Mouse (Mus musculus) Patski (cell line): ENCODE measurements around the gene Nr2f6. TPM values are rescaled to one million over a fixed set of nuclear protein-coding genes. Genes with fewer than 3 reads are reported as not detected.

Experiments used
- ATAC-seq: fragments of 100-300 bp; one replicate; pipeline ENCODE4 v1.8.0; 2021
- CTCF ChIA-PET: fragments of 350-600 bp; sonication (Branson Sonifier 250); formaldehyde crosslinking; loops from one replicate; lab custom pipeline; 2022; ENCODE audit warnings: inconsistent platforms; lab: Charles Lee
- POLR2A ChIA-PET: fragments of 350-600 bp; sonication (Branson Sonifier 250); formaldehyde crosslinking; loops from one replicate; lab custom pipeline; 2022; ENCODE audit warnings: antibody characterized with exemption, inconsistent platforms; lab: Charles Lee
- DNase-seq: peaks from one replicate; pipeline ENCODE4 v3.0.0-alpha.2; 2011; ENCODE audit warnings: low read depth, low spot score
- H3K27me3 ChIP-seq: fragments of 371-371 bp; one replicate; pipeline ENCODE4 v1.5.1; 2021
- CTCF ChIP-seq: fragments of 100-300 bp; IDR thresholded peaks from one replicate; pipeline ENCODE4 v1.5.1; 2021
- in situ Hi-C: fragments of 300-500 bp; cut with MboI; formaldehyde crosslinking; loops from 3 replicates; pipeline ENCODE4 v1.11.1; 2018; ENCODE audit warnings: low pct_unique_long_range_greater_than_20kb, mixed read lengths
- polyA plus RNA-seq: library from polyadenylated mRNA; unstranded; gene quantifications from one replicate; pipeline ENCODE4 v1.2.3, GENCODE M21; 2021

Nr2f6 gene
- polyA plus RNA-seq, 1 experiment from 2014 or later, result 140 TPM

GRCm38 (mm10) chr8:71370711-71371235 is 11.0 kb downstream of the Nr2f6 start:
- in situ Hi-C loops, result loop anchor here (5.0 to 25.0 kb wide), 2 partner anchors 37 to 483 kb away; partner anchors contain the start of genes Ankle1, Rpl18a and Slc5a5
- TF ChIP-seq CTCF, result no peak
- ATAC-seq (no peak), DNase-seq (no peak)
- CTCF ChIA-PET, result interaction anchor here (2.3 to 3.0 kb wide), 3 partner anchors 11 to 34 kb away, joined by 12 to 14 read pairs (median 12); partner anchors contain the start of genes Babam1 and Nr2f6
- no peaks in the 10 kb centered on the region for H3K27me3 ChIP-seq
- POLR2A ChIA-PET, result interaction anchor here (0.6 to 2.4 kb wide), 2 partner anchors 10 to 60 kb away, joined by 3 to 16 read pairs; partner anchors contain the start of gene Nr2f6

DNA sequence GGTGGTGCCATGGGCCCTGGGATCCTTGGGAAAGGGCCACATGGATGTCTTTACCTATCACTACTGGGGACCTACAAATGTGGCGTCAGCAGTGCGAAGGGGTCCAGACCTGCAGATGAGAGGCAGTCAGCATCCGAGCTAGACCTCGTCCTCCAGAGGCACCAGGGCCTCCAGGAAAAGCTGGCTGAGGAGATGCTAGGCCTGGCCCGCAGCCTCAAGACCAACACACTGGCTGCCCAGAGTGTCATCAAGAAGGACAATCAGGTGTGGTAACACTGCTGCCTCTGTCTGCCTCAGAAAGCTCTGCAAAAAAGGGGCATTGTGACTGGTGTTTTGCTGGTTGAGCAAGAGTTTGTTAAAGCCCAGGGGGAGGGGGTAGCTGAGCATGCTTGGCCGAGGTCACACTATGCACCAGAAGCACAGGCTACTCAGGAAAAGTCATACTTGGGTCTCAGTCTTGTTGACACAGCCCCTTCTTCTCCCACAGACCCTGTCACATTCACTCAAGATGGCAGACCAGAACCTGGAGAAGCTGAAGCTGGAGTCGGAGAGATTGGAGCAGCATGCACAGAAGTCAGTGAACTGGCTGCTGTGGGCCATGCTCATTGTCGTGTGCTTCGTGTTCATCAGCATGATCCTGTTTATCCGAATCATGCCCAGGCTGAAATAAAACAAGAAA is 12.6 kb downstream of the Nr2f6 start:
- H3K27me3 ChIP-seq, result no peaks in the 10 kb centered on the region
- no peak for TF ChIP-seq CTCF
- CTCF ChIA-PET, result no interaction called here
- ATAC-seq (no peak), DNase-seq (no peak)
- in situ Hi-C loops, result loop anchor here (25.0 kb wide), 1 partner anchor 482 kb away; the partner anchor contains the start of genes Rpl18a and Slc5a5
- POLR2A ChIA-PET, result no interaction called here

GRCm38 (mm10) chr8:71368366-71368765 is 13.4 kb downstream of the Nr2f6 start:
- in situ Hi-C loops, result loop anchor here (25.0 kb wide), 1 partner anchor 481 kb away; the partner anchor contains the start of genes Rpl18a and Slc5a5
- CTCF ChIA-PET, result no interaction called here
- H3K27me3 ChIP-seq, result no peaks in the 10 kb centered on the region
- DNase-seq (no peak), ATAC-seq (no peak)
- POLR2A ChIA-PET, result interaction anchor here (1.1 to 1.6 kb wide), 2 partner anchors 11 to 36 kb away, joined by 4 to 5 read pairs; no protein-coding TSS in a partner anchor
- no peak for TF ChIP-seq CTCF

DNA sequence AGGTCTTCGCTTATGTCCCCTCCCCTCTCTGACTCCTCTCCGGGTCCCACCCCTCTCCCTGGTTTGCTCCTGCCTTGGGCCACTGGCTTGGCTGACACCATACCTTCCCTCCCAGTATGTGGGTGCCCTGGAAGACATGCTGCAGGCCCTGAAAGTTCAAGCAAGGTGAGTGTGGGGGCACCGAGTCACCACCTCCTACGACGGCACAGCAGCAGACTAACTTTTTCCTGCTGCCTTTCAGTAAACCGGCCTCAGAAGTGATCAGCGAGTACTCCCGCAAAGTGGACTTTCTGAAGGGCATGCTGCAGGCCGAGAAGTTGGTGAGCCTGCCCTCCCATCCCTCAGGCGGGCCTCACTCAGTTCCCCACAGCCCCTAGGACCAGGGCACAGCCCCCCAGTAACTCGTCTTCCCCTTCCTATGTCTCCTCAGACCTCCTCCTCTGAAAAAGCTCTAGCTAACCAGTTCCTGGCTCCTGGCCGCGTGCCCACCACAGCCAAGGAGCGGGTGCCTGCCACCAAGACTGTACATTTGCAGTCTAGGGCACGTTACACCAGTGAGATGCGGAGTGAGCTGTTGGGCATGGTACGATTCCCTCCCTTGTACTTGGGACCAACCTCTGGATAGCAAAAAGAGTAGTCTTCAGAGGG is 14.1 kb downstream of the Nr2f6 start:
- TF ChIP-seq CTCF, result no peak
- ATAC-seq (no peak), DNase-seq (no peak)
- CTCF ChIA-PET, result no interaction called here
- POLR2A ChIA-PET, result interaction anchor here (1.1 to 1.6 kb wide), 3 partner anchors 12 to 37 kb away, joined by 3 to 5 read pairs (median 4); no protein-coding TSS in a partner anchor
- in situ Hi-C loops, result loop anchor here (25.0 kb wide), 1 partner anchor 480 kb away; the partner anchor contains the start of genes Rpl18a and Slc5a5
- no peaks in the 10 kb centered on the region for H3K27me3 ChIP-seq

DNA sequence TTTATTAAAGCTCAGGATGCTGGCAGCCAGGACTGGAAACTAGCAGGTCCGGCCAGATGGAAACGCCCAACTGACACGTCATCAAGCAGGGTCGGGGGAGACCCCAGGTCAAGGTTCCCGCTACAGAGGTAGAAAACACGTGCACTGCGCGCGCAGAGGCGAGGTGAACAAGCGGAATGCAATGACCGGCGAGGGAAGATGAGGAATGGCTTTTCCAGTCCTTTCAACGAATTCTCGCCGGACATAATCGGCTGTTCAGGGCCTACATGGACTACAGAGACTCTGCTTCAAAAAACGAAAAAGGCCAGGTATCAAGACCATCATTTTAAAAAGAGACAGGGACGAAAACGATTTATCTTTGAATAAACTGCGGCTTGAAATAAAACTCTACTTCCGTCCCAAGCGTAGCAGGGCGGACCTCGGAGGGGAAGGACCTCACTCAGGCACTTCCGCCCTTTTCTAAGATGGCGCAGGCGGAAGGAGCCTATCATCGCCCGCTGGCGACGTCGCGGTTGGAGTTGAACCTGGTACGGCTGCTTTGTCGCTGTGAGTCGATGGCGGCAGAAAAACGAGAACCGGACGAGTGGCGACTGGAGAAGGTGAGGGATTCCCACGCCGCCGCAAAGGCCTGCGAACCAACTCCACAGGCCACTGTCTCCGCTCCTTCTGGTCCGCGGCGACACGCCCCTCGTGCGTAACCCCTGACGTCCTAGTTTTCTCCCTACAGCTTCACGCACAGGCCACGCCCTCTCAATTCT is 14.8 kb downstream of the Nr2f6 start, which contains the start of gene Use1:
TSS of gene Use1 (plus strand) at position 78 of the 758 bp plus-strand sequence.
- H3K27me3 ChIP-seq, result no peaks in the 10 kb centered on the region
- ATAC-seq (peak; percentile 51), DNase-seq (peak; percentile 64)
- in situ Hi-C loops, result loop anchor here (25.0 kb wide), 1 partner anchor 480 kb away; the partner anchor contains the start of genes Rpl18a and Slc5a5
- ChIA-PET CTCF (no interaction called here), POLR2A (interaction anchor here (1.1 to 1.6 kb wide), 3 partner anchors 13 to 38 kb away, joined by 3 to 5 read pairs (median 4); no protein-coding TSS in a partner anchor)
- TF ChIP-seq CTCF, result no peak

- H3K27me3 ChIP-seq, result no peaks in the 10 kb centered on the region
- ChIA-PET POLR2A (no interaction called here), CTCF (no interaction called here)
- in situ Hi-C loops, result loop anchor here (25.0 kb wide), 1 partner anchor 471 kb away; the partner anchor contains the start of genes Rpl18a and Slc5a5
- no peak for ATAC-seq
- no peak for DNase-seq
- TF ChIP-seq CTCF, result no peak
Observed at GRCm38 (mm10) chr8:71358026-71358425, 23.7 kb downstream of the Nr2f6 start.

DNA sequence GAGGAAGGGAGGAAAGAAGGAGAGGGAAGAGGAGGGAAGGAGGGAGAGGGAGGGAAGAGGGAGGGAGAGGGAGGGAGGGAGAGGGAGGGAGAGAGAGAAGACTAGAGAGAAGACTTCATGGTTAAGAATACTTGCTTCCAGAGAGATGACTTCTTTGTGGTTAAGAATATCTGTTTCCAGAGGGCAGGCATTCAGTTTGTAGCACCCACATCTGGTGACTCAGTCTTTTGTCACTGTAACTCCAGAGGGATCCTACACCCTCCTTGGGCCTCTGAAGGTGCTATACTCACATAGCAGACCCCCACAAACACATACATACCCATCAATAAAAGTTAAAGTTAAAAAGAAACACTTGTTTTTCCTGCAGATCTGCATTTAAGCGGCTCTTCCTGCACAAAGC is 30.2 kb downstream of the Nr2f6 start:
- no peak for DNase-seq
- ChIA-PET POLR2A (no interaction called here), CTCF (no interaction called here)
- ATAC-seq, result no peak
- no peaks in the 10 kb centered on the region for H3K27me3 ChIP-seq
- TF ChIP-seq CTCF, result no peak
- in situ Hi-C loops, result loop anchor here (25.0 kb wide), 1 partner anchor 464 kb away; the partner anchor contains the start of genes Rpl18a and Slc5a5

- POLR2A ChIA-PET, result no interaction called here
- ATAC-seq (no peak), DNase-seq (no peak)
- TF ChIP-seq CTCF, result no peak
- no peaks in the 10 kb centered on the region for H3K27me3 ChIP-seq
- in situ Hi-C loops, result loop anchor here (25.0 kb wide), 1 partner anchor 464 kb away; the partner anchor contains the start of genes Rpl18a and Slc5a5
- CTCF ChIA-PET, result interaction anchor here (1.4 kb wide), 1 partner anchor 17 kb away, joined by 3 read pairs; no protein-coding TSS in a partner anchor
Observed at GRCm38 (mm10) chr8:71351117-71351516, 30.6 kb downstream of the Nr2f6 start.

GRCm38 (mm10) chr8:71346581-71346980 is 35.2 kb downstream of the Nr2f6 start:
- ChIA-PET CTCF (no interaction called here), POLR2A (no interaction called here)
- no peaks in the 10 kb centered on the region for H3K27me3 ChIP-seq
- in situ Hi-C loops, result no loop called here
- TF ChIP-seq CTCF, result no peak
- ATAC-seq (no peak), DNase-seq (no peak)
